Mouse (Mus musculus): ENCODE data around the gene Ccdc3.

Ccdc3 gene

DNA sequence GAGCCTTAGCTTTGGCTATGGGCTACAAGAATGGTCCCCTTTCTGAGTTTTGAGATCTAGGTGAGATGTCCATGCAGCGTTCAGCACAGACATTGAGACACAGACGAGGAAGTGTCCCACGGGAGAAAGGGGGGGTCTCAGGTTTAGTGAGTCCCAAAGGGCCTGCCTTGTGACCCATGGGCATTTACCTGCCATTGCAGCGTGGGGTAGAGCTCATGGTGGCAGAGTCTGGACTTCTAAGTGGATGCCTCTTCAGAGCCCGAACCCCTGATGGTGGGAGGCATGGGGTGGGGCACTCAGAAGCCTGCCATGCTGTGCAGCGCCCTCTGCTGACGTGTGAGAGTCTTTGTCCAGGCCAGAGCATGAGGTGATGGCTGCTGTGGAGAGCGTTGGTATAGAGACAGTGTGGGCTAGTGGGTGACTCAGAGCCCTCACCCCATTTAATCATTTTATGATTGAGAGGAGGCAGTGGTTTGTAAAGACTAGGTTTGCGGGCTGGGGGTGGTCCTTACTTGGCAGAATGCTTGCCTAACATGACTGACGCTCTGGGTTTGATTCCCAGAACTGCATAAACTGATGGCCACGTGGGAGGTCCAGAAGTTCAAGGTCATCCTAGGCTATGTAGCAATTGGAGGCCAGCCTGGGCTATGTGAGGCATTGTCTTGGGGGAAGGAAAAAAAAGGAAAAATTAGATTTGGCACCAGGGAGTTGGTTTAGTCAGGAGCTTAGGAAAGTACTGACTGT is 23.6 kb downstream of the Ccdc3 start:
- DNase-seq (ENCODE audit: low spot score in 2 of 2), result no peak

DNA sequence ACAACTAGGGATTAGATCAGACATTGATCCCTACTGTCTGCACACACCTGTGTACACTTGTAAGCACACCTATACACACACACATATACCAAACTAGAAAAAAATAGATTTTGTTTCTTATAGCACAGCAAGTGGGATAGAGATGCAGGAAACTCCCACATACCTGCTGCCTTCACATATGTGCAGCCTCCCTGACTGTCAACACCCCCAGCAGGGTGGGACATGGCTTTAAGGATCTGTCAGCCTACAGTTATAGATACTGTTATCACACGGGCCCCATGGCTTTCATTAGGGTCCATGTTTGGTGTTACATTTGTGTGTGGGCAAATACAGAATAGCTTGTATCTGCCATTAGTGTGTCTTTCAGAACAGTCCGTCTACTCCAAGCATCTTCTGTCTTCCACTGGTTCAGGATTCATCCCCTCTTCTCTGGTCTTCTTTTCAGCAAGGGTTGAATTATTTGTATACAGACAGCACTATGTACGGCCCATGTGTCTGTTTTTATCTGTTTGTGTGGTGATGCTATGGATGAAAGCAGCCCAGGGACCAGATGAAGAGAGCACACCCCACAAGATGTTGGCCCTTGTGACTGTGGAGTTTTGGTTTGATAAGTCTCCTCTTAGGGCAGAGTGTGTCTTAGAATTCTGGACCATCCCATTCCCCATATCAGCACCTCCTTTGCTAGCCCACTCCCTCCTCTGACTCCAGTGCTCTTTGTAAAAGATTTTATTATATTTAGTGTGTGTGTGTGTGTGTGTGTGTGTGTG is 24.5 kb downstream of the Ccdc3 start:
- no peak for DNase-seq (ENCODE audit: low spot score in 2 of 2)

DNA sequence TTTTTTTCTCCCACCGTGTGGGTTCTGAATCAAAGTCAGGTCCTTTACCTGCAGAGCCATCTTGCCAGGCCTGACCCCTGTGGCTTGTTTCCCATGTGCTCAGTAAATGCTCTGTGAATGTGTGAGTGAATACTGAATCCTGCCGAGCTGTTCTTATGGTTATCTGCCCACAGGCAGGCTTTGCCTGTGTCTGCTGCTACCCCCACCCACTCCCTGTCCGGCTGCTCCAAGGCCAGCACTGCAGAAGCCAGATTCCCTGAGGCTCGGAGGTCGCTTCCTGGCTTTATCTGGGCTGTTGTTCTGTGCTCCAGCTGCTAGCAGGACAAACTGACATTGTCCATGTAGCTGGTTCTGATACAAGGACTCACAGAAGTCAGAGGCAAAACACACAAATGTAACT is 25.2 kb downstream of the Ccdc3 start:
- no peak for DNase-seq (ENCODE audit: low spot score in 2 of 2)

DNA sequence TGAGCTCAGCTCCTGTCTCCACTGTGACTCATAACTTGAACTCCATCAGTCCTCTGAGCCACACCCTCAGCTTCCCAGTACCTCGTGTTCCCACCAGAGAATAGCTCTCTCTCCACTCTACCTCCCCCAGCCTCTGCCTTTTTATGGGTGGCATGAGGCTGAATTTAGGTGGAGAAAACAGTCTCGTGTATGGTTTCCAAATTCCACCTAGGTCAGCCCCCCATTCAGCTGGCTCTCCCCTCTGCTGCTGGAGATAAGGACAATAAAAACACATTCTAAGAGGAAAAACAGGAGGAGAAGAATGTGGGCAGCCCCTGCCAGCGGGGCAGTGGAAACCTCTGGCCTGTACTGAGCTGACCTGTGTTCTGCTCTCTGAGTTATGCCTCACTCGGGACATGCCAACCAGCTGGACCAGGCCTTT is 28.4 kb downstream of the Ccdc3 start:
- DNase-seq (ENCODE audit: low spot score in 2 of 2), result no peak

DNA sequence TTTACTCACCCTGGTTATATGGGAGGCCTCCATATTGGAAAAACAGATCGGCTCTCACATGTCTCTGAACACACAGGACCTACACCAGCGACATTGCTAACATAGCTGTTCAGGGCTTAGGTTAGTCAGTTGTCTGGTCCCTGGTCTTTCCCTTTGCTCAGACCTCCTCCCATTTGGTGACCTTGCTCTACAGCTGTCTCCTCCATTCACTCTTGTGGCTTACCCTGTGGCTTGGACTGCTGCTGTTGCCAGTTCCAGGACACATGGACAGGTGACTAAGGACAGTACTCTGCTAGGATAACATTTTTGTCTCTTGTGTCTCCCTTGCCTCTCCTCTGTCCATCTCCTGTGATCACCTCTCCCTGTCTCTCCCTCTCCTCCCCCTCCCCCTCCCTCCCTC is 29.2 kb downstream of the Ccdc3 start:
- DNase-seq (ENCODE audit: low spot score in 2 of 2), result no peak

DNA sequence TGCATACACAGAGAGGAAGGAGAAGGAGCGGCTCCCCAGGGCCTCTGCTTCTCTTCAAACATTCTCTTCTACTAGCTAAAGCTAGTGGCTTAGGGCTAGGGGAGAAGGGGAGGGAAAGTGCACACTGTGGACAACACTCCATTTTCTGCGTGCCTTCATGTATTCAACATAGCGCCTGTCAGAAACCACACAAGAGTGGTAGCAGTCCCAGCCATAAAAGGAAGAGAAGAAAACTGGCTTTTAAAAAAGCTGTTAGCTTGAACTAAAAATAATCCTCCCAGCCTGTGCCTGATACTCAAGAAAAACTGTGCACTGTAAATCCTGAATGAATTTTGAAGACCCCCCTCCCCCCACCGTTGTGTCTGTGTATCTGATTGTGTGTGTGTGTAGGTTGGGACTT is 33.2 kb downstream of the Ccdc3 start:
- no peak for DNase-seq (ENCODE audit: low spot score in 2 of 2)

DNA sequence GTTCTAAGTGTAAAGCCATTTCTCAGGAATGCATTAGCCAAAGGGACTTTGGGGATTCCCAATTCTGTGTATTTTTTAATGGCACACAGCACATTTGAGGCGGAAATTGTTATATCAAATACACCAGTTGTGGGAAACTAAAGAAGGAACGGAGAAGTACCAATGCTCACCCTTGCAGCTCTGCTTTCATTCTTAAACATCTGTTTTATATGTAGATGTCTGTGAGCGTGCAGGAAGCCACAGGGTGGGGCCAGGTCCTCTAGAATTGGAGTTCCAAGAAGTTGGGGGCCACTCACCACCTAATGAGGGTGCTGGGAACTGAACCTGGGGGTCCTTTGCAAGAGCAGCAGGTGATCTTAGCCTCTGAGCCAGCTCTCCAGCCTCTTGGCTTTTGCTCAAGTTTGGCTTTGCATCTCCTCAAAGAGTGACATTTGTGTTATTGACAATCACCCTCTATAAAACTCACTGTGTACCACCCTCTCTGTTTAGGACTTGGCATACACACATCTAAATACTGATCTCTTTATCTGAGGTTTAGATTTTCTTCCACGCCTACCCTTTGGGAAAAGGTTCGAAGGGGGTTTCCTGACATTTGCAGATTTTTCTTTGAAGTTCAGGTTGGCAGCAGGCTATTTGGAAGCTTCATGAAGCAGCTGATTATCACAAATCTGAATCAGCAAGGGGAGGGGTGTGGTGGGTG is 33.9 kb downstream of the Ccdc3 start:
- DNase-seq (ENCODE audit: low spot score in 2 of 2), result no peak

DNA sequence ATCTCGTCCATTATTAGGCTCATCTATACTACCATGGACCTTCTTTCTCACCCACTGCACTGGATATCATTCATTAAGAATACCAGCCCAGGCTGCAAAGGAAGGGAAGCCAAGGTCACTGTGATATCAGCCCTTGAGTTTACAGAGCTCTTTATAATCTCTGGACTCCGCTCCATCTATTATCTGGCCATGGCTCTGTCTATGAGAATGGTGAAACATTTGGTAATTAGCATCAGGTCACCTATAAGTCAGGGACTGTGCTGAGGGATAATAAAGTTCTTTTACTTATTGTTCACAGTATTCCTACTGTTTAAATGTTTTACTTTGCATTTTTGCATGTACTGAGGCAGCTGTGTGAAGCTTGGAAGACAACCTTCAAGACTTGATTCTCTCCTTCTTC is 35.2 kb downstream of the Ccdc3 start:
- DNase-seq (ENCODE audit: low spot score in 2 of 2), result no peak

DNA sequence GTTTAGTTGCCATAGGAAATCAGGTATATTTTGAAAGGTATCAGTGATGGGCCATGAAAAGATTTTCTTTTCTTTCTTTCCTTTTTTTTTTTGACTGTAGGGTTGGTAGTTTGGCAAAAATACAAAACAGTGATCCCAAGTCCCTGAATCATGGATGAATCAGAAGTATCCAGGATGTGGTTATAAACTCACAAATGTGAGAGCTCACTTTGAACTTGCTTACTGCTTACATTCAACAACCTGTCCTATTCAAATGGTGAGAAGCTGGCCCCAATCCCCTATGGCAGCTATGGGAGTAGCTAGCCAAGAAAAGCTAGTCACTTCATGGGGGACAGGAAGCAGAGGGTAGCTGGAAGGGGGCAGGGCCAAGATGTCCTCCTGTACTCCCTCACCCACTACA is 37.1 kb downstream of the Ccdc3 start:
- no peak for DNase-seq (ENCODE audit: low spot score in 2 of 2)

DNA sequence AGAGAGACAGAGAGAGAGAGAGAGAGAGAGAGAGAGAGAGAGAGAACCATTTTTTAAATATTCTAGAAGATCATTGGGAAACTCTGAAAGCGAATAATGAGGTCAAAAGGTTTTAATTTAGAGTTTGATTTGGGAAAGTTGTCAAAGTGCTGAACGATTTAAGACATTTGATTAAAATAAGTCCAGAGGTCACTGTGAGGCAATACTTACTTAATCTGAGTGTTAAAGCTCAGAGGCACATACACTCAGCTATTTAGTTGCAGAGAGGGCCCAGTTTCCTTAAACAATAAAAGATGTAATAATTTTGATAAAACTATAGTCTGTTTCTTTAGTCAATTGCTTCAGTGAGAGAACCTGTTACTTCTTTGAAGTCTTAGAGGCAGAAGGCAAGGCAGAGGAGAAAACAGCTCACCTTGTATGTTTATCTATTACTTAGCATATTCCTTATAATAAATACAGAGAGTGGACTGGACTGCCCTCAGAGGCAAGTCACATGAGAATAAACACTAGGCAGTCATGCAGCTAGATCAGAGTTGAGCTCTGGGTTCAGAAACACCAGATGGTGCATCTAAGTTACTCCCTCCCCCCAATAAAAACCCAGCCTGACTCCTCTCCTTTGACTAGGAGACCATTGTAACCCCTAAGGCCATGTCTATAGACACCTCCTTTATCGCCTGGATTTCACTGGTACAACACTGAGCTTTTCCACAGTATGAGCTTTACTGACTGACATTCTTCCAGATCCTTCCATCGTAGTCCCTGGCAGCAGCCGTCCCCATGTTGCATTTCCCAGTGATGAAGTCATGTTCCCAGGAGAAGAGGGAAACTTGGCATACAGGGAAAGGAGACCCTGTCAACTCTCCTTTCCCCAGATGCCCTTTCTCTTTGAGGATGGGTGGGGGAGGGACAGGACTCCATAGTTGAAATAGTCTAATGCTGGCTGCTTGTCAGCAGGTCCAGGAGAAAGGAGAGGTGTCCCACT is 44.2 kb downstream of the Ccdc3 start:
- DNase-seq (ENCODE audit: low spot score in 2 of 2), result no peak

DNA sequence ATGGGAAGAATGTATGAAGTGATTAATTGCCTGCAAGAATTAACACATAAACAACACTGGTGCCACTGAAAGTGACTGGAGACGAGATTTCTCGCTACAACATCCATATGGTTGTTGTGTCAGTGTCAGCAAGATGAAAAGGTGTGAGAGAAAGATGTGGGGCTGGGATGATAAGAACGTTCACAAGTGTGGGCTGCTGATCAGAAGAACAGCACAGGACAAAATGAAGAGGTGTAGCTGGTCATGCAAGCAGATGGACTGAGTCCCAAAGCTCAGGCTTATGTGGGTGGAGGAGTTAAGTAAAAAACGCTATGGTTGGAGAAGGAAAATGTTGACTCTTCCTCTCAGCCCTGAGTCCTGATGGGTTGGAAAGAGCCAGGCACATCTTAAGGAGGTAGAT is 46.6 kb downstream of the Ccdc3 start:
- DNase-seq (ENCODE audit: low spot score in 2 of 2), result no peak

DNA sequence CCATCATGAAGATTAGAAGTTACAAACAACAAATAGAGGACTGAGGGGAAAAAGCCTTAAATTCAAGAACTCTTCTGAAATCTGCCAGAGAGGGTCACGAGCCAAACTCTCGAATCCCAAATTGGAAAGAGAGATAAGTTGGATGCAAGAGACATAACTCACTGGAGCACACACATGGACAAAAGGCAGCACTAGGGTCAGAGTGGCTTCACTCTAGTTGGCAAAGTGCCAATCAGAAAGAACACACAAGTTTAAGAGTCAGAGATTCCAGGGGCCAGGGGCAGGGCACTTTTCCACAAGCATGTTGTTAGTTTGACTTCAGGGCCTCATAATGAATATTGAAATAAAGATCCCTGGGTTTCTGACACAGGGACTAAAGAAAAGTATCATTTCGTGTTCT is 48.1 kb downstream of the Ccdc3 start:
- DNase-seq (ENCODE audit: low spot score in 2 of 2), result no peak

DNA sequence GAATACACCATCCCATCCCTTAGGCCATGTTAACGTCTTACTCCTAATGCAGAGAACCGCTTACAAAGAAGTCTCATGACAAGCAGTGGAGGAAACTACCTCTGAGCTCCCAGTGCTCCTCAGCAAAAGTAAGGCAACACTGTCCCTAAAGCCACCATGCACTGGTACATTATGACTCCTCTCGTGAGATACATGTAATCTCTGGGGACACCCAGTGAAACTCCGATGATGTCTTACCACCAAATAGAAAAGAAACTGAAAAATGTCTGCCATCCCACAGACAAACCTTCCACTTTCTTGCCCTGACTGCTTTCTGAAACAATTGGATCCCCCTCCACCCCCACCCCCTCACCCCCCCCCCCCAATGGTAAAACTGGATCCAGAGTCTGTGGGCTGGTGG is 54.6 kb downstream of the Ccdc3 start:
- no peak for DNase-seq (ENCODE audit: low spot score in 2 of 2)

DNA sequence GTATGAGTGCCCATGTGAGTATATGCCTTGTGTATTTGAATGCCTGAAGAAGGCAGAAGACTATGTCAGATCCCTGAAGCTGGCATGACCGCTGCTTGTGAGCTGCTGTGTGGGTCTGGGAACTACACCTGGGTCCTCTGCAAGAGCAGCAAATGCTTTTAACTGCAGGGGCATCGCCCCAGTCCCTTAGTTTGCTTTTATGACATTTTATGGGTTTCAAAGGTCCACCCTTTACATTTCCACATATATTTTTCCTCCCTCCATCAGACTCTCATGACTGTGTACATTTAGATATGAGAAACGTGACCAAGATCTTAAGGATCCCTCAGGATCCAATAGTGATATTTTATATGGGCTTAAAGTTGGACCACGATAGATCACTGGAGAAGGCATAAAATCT is 55.5 kb downstream of the Ccdc3 start:
- DNase-seq (ENCODE audit: low spot score in 2 of 2), result no peak

DNA sequence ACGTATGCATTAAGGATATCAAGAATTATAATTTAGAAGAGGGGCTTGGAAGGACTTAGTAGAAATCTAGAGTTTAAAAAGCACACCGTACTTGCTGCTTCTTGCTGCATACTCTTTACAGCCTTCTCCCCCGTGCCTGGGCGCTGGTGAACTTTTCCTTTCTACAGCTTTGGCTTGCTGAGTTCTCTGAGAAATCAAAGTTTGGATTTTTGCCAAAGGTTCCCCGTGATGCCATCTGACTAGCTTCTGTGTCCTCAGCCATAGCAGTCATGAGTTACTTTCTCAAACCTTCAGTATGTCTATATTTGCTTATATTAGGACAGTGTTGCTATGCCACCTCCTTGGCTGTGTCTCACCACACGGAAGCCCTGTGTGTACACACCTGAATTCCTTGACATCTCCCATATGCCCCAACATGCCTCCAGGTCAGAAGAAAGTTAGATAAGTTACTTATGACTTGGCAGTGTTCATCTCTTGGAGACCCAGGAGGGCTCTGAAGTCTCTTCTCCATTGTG is 57.2 kb downstream of the Ccdc3 start:
- no peak for DNase-seq (ENCODE audit: low spot score in 2 of 2)

DNA sequence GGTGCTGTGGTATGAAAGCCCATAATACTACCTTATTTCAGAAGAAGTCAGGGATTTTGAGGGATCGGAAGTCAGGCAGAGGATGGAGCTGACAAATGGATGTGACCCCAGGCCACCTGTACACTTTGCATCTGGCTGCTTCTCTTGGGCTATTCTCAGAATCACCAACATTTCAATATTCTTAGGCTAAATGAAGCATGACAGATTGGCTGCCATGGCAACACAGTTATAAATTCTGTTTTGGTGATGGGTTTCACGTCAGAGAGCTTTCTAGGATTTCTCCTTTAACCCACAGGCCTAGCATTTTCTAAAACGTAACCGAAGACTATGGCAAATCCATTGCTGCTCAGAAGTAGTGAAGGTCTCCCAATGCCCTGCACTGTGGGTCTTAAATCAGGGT is 59.9 kb downstream of the Ccdc3 start:
- no peak for DNase-seq (ENCODE audit: low spot score in 2 of 2)

DNA sequence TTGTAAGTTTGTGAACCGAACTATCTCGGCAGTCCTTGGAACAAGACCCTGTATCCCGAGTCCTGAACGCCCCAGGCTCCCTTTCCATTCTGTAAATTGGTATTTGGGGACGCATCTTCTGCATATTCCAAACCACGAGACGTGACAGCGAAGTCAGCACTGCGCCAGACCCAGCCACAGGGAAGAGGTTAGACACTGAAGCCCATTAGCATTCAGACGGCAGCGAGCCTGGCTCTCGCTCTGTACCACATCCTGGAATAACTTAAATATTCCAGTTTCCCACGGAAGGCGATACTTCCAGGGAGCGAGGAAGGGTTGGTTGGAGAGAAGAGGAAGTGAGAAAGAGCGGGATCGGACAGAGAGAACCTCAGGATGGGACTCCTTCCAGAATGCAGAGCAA is 61.7 kb downstream of the Ccdc3 start:
- DNase-seq (ENCODE audit: low spot score in 2 of 2), result no peak

DNA sequence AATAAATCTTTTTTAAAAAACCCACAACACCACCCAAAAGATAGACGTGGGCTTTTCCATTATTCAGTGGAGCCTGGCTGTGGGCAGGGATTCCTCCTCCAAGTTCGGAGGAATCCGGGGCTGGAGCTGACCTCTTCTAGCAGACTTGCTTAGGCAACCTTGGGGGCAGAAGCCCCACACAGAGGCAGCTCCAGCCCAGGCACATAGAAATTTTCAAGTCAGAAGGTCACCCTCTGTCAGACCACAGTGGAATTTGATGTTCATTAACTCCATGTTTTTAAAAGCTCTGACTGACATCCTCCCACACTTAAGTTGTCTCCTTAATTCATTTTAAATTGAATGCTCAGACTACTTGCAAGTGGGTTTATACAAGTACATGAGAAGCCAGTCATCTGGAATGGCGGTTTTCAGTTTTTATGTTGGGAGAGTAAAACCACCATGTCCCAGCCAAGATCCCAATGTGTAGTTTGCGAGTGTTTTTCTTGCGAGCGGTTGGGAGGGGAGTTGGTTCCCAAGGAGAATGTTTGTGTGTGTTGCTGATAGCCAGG is 63.3 kb downstream of the Ccdc3 start:
- DNase-seq (ENCODE audit: low spot score in 2 of 2), result no peak

DNA sequence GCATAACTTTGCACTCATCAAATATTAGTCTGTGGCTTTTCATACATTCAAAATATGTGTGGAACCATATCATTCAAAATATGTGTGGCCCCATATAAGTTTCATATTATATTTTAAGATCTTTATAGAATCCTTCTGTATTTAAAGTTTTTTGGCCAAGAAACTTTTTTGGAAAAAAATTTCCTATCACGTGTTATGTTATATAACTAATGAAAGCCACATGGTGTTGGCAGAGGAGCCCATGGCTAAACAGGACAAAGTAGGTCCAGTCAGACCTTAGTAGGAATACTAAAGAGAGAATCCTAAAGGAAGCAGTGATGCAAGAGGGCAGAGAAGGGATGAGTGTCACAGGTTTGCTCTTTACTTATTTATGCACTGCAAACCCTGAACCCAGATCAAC is 65.6 kb downstream of the Ccdc3 start:
- no peak for DNase-seq (ENCODE audit: low spot score in 2 of 2)

DNA sequence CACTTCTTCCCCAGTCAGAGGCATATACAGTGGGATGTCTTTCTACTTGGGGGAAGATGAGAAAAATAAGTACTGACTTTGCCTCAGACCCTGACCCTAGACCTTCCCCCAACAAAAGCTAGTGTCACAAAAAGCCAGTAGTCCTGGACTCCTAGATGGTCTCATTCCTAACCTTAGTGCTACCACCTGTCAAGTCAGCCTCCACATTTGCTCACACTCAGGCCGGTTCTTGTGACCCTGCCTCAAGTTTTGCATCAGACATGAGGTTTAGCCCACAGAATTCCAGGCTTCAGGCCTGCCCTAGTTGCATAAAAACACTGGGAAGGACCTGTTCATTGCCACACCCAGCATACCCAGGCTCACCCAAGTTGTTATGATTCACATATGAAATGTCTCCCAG is 67.4 kb downstream of the Ccdc3 start:
- DNase-seq (ENCODE audit: low spot score in 2 of 2), result no peak

DNA sequence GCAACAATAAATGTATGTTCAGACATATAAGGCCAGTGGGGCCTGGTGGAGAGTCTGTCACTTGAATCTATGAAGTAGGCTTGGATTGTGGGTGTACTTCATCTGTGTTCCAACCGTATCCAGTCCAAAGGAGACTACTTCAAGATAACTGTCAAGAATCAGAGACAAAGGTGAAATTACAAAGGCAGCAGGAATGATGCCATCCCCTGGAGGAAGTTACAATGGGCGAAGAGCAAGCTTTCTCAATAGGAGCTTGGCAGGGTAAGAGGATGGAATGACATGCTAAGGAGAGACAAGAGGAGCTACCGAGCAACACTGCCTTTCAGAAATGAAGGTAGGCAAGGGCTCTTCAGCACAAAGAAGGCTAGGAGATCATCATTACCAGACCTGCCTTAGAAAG is 69.1 kb downstream of the Ccdc3 start:
- no peak for DNase-seq (ENCODE audit: low spot score in 2 of 2)

Measured in urinary bladder, postnatal 4 days (tissue).